ENCODE assay signal across 7 mouse cellular contexts in the genomic region with DNA sequence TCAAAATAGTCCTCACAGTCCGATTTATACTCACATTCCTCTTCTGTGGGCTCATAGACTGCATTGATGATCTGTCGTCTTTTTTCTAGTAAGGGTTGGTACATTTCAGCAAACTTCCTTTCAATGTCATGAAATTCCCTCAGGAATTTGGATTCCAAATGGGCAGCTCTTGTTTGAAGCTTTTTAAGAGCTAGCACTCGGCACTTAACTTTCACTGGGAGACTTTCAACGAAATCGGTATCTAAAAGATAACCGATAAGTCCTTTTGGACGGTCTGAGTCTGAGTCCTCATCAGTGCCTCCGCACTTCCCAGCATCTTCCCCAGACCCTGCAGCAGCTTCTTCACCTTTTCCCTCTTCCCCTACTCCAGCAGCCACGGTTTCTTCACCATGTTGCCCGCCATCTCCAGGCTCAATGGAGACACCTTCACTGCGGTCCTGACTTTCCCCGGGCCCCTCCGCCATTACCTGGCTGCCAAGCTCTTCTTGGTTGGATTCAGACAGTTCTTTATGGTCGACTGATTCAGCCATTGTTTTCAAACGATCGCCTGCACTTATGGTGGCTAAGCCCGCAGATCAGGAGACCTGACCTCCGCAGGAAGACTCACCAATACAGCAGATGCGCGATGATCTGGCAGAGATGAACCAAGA. TPM values are rescaled to one million over a fixed set of nuclear protein-coding genes. Genes with fewer than 3 reads are reported as not detected.
DNase-seq lines count a peak whose midpoint lies in the region; ATAC-seq and TF ChIP-seq lines count a peak whose summit lies in the region.

No protein-coding gene starts in this region.

- 13% methylated on average over 20 of the region's 20 CpGs for WGBS in lung, embryonic 14.5 days
- WGBS in forebrain, embryonic 10.5 days: 16% methylated on average over 20 of the region's 20 CpGs
- 18% methylated on average over 20 of the region's 20 CpGs for WGBS in limb, embryonic 10.5 days
- 13% methylated on average over 20 of the region's 20 CpGs for WGBS in olfactory bulb, adult 2 months

- 0 out of 2 replicates have a peak, but pooled peaks cover 7% of the 10 kb centered on the region for H3K27me3 ChIP-seq in lung, embryonic 14.5 days (ENCODE audit: insufficient read depth, low read length)
- peaks cover 78% of the 10 kb centered on the region for H3K27me3 ChIP-seq in forebrain, embryonic 10.5 days (ENCODE audit: poor library complexity, severe bottlenecking)
- peaks cover 60% of the 10 kb centered on the region for H3K27me3 ChIP-seq in limb, embryonic 10.5 days (ENCODE audit: low read depth, poor library complexity, severe bottlenecking)

- peak overlapping the region; percentile 57 for H3K4me2 ChIP-seq in lung, embryonic 14.5 days

- TF ChIP-seq CTCF in lung, embryonic 14.5 days (IDR thresholded peaks at IDR 0.05; ENCODE audit: low read depth): no peak
- TF ChIP-seq CTCF in olfactory bulb, adult 2 months (IDR thresholded peaks at IDR 0.05; ENCODE audit: insufficient read depth, low read depth, low read length): no peak

- no peak for ATAC-seq in lung, embryonic 14.5 days (ENCODE audit: insufficient read depth)

- H3K9me3 ChIP-seq in lung, embryonic 14.5 days (ENCODE audit: low read depth, low read length): no peaks in the 10 kb centered on the region
- H3K9me3 ChIP-seq in forebrain, embryonic 10.5 days: no peaks in the 10 kb centered on the region
- H3K9me3 ChIP-seq in limb, embryonic 10.5 days (replicated peaks): no peaks in the 10 kb centered on the region

- peak overlapping the region; percentile 28 for H3K4me3 ChIP-seq in lung, embryonic 14.5 days (ENCODE audit: low read depth, low read length)
- peak overlapping the region; percentile 55 for H3K4me3 ChIP-seq in forebrain, embryonic 10.5 days
- H3K4me3 ChIP-seq in limb, embryonic 10.5 days: peak overlapping the region; percentile 51
- H3K4me3 ChIP-seq in olfactory bulb, adult 2 months (ENCODE audit: insufficient read depth, low read depth, low read length): peak overlapping the region; percentile 64

- no peak overlapping the region; the same call in 1 of the 2 replicates for H3K9ac ChIP-seq in lung, embryonic 14.5 days

- no peak for DNase-seq in lung, embryonic 14.5 days
- DNase-seq in lung, postnatal 4 days: no peak
- no peak for DNase-seq in forebrain, embryonic 10.5 days (ENCODE audit: extremely low spot score, low spot score)
- DNase-seq in limb, embryonic 10.5 days (ENCODE audit: low spot score): no peak
- DNase-seq in c-Kit-positive CD71-positive TER-119-positive erythroid progenitor cells, embryonic 14.5 days (ENCODE audit: low spot score): no peak
- DNase-seq in layer of hippocampus, postnatal 10 days (ENCODE audit: low spot score in 2 of 2): no peak

- no peaks in the 10 kb centered on the region for H3K36me3 ChIP-seq in lung, embryonic 14.5 days (ENCODE audit: insufficient read depth)
- H3K36me3 ChIP-seq in forebrain, embryonic 10.5 days (replicated peaks): no peaks in the 10 kb centered on the region
- no peaks in the 10 kb centered on the region for H3K36me3 ChIP-seq in limb, embryonic 10.5 days

- H3K27ac ChIP-seq in lung, embryonic 14.5 days (ENCODE audit: low read depth): no peak overlapping the region
- H3K27ac ChIP-seq in forebrain, embryonic 10.5 days: peak overlapping the region; percentile 77
- H3K27ac ChIP-seq in limb, embryonic 10.5 days: no peak overlapping the region
- peak overlapping the region; percentile 91 for H3K27ac ChIP-seq in olfactory bulb, adult 2 months (ENCODE audit: insufficient read depth, low read depth, low read length)

- no peaks in the 10 kb centered on the region for H3K4me1 ChIP-seq in lung, embryonic 14.5 days (ENCODE audit: insufficient read depth)
- no peaks in the 10 kb centered on the region for H3K4me1 ChIP-seq in forebrain, embryonic 10.5 days
- H3K4me1 ChIP-seq in limb, embryonic 10.5 days: no peaks in the 10 kb centered on the region
- H3K4me1 ChIP-seq in olfactory bulb, adult 2 months (ENCODE audit: control insufficient read depth, insufficient read depth, low read length): no peaks in the 10 kb centered on the region

- TF ChIP-seq POLR2A in olfactory bulb, adult 2 months (IDR thresholded peaks at IDR 0.05; ENCODE audit: insufficient read depth, low read depth, low read length): no peak

RNA-seq across cellular contexts. Expression of a gene that starts 0.5 kb away (rescaled TPM):
- 0.41 and 1.1 TPM in 2 replicates for polyA plus RNA-seq in lung, embryonic 14.5 days (2014; fragmentation: Nextera tagmentation; extraction: Ambion mirVana)
- polyA plus RNA-seq in forebrain, embryonic 10.5 days (2016; fragmentation: Nextera tagmentation; extraction: Ambion mirVana): 5.9 and 7.6 TPM in 2 replicates
- 1.1 and 2.2 TPM in 2 replicates for polyA plus RNA-seq in limb, embryonic 10.5 days (2016; fragmentation: Nextera tagmentation; extraction: Ambion mirVana)
- 165 TPM in 1 of 2 replicates, not detected in the other for polyA plus RNA-seq in olfactory bulb, adult 2 months (2012; ENCODE audit: insufficient read depth, insufficient read length, low replicate concordance, missing spikeins)
- total RNA-seq in layer of hippocampus, postnatal 10 days (2021): 10 to 100 TPM; 70.9 to 73.7 TPM

Comparison
In these comparisons a context has a peak if more than half of its experiments do, and no peak if none do; other contexts are left out.
1. H3K27ac ChIP-seq: peak in forebrain, embryonic 10.5 days (single experiment) and olfactory bulb, adult 2 months (single experiment); none in lung, embryonic 14.5 days (single experiment) and limb, embryonic 10.5 days (single experiment).
2. Peak in every context shown above with its lines, with median percentiles within 50 percentile points of each other: H3K4me3 ChIP-seq.